Mouse (Mus musculus): ENCODE measurements around the gene Edn1. TPM values are rescaled to one million over a fixed set of nuclear protein-coding genes. Genes with fewer than 3 reads are reported as not detected.

Edn1 gene
- polyA plus RNA-seq, 1 experiment from 2014 or later: 0.45 TPM

DNA sequence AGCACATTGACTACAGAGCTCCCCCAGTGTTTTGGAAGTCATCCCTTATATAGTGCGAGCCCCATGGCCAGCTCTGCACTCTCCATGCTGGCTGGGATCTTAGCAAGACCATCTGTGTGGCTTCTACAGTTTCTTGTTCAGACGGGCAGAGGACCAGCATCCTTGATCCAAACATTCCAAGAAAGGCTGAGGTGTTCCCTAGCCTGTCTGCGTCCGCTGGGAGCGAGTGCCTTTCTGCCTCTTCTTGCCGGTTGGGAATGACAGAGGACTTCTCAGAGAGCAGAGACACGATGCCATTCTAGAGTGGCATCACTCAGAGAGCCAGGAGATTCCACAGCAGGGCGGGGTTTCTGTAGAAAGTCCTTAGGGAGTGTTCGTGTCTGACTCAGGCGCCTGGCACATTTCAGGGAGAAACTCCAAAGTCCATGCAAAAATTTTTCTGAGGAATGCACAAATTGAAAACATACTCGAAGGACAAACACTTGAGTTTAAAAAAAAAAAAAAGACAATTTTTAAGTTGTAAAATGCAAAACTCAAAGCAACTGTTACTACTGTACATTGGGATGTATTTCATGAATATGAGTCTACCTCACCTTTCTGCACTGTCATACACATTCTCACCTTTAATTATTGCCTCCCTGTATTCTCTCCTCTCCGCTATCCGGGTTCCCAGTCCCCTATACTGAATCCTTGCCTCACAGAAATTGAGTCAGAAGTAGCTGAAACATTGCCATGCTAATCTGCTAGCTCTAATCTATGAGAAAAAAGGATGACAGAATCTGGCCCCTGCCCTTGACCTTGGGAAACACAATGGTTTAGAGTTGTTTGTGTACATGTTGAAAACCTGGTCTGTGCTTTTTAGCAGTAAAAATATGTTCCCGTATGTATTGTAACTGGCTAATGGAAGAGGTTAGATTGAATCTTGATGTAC lies 5.9 kb downstream of the Edn1 start:
- no peaks in the 10 kb centered on the region for H3K4me1 ChIP-seq (ENCODE audit: control insufficient read depth, low read depth, low read length)
- no peak overlapping the region for H3K4me2 ChIP-seq (ENCODE audit: low read depth, low read length)
- no peaks in the 10 kb centered on the region for H3K36me3 ChIP-seq (ENCODE audit: control insufficient read depth, insufficient read depth)
- no peak for ATAC-seq (ENCODE audit: low read depth)
- no peaks in the 10 kb centered on the region for H3K9me3 ChIP-seq (replicated peaks; ENCODE audit: control insufficient read depth, low read length)
- H3K4me3 ChIP-seq (ENCODE audit: low read depth, low read length): no peak overlapping the region
- 56% methylated on average over 14 of the region's 14 CpGs for WGBS (ENCODE audit: insufficient replicate concordance)
- H3K9ac ChIP-seq (ENCODE audit: low read depth, low read length): no peak overlapping the region
- H3K27me3 ChIP-seq (ENCODE audit: control insufficient read depth, insufficient read depth, low read depth, low read length): peaks cover 23% of the 10 kb centered on the region
- H3K27ac ChIP-seq (ENCODE audit: low read length): no peak overlapping the region

DNA sequence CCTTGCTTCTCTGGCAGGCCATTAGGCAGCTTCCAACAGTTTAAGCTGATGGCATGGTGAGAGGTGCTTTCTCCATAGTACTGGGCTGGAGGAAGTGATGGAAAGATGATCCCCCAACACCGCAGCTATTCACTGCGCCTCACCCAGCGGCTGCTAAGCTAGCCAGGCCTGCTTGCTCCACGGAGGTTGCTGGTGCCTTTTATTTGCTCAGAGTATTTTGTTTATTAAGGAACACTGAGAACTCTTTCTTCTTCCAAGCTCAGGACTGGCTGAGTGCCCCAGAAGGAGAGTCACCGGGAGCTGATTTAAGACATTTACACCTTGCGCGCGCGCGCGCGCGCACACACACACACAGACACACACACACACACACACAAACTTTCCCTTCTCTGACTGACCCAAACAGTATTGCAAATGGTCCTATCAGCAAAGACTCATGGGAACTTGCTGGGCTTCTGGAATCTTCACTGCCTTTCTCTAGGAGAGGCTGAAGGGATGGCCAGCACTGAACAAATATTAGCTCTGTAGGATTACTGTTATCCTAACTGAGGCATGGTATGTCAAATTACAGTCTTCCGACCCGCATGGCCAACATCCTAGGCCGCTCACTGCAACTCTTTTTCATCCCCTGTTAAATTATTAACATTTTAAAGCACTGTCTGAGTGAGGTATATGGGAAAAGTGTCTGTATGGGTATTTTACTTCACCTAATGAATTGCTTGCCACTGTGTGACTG lies 7.3 kb downstream of the Edn1 start:
- no peak for ATAC-seq (ENCODE audit: low read depth)
- no peak overlapping the region for H3K9ac ChIP-seq (ENCODE audit: low read depth, low read length)
- no peaks in the 10 kb centered on the region for H3K4me1 ChIP-seq (ENCODE audit: control insufficient read depth, low read depth, low read length)
- H3K4me2 ChIP-seq (ENCODE audit: low read depth, low read length): no peak overlapping the region
- no peaks in the 10 kb centered on the region for H3K36me3 ChIP-seq (ENCODE audit: control insufficient read depth, insufficient read depth)
- H3K27me3 ChIP-seq (ENCODE audit: control insufficient read depth, insufficient read depth, low read depth, low read length): peaks cover 11% of the 10 kb centered on the region
- 78% methylated on average over 16 of the region's 16 CpGs for WGBS (ENCODE audit: insufficient replicate concordance)
- no peak overlapping the region for H3K4me3 ChIP-seq (ENCODE audit: low read depth, low read length)
- H3K27ac ChIP-seq (ENCODE audit: low read length): no peak overlapping the region
- H3K9me3 ChIP-seq (replicated peaks; ENCODE audit: control insufficient read depth, low read length): no peaks in the 10 kb centered on the region

GRCm38 (mm10) chr13:42309804-42310203 lies 8.5 kb downstream of the Edn1 start:
- H3K4me1 ChIP-seq (ENCODE audit: control insufficient read depth, low read depth, low read length): no peaks in the 10 kb centered on the region
- no peaks in the 10 kb centered on the region for H3K9me3 ChIP-seq (replicated peaks; ENCODE audit: control insufficient read depth, low read length)
- H3K27me3 ChIP-seq (ENCODE audit: control insufficient read depth, insufficient read depth, low read depth, low read length): peaks cover 4% of the 10 kb centered on the region
- H3K4me3 ChIP-seq (ENCODE audit: low read depth, low read length): no peak overlapping the region
- H3K4me2 ChIP-seq (ENCODE audit: low read depth, low read length): no peak overlapping the region
- WGBS (ENCODE audit: insufficient replicate concordance): 34% methylated on average over 11 of the region's 11 CpGs
- no peak overlapping the region for H3K9ac ChIP-seq (ENCODE audit: low read depth, low read length)
- no peak overlapping the region for H3K27ac ChIP-seq (ENCODE audit: low read length)
- H3K36me3 ChIP-seq (ENCODE audit: control insufficient read depth, insufficient read depth): no peaks in the 10 kb centered on the region
- ATAC-seq (ENCODE audit: low read depth): no peak

DNA sequence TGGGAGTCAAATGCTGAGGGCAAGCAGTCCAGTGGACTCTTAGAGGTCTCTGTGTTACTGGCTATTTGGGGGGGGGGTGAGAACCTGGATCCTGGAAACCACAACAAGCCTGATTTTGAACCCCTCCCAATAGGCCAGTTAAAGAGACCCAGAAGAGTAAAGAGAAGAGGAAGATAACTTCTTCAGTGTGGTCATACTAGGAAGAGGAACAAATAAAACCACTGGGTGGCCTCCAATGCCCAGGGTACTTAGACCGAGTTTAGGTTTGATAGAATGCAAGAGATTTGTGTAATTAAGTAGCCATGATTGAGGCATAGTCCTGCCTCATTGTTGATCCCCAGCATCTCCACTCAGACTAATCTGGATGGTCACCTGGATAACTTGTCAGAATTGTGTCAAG lies 14.4 kb downstream of the Edn1 start:
- Histone ChIP-seq H3K27ac (ENCODE audit: low read length) (no peak overlapping the region), H3K9ac (ENCODE audit: low read depth, low read length) (no peak overlapping the region), H3K4me1 (ENCODE audit: control insufficient read depth, low read depth, low read length) (no peaks in the 10 kb centered on the region), H3K4me3 (ENCODE audit: low read depth, low read length) (no peak overlapping the region), H3K9me3 (replicated peaks; ENCODE audit: control insufficient read depth, low read length) (no peaks in the 10 kb centered on the region), H3K27me3 (ENCODE audit: control insufficient read depth, insufficient read depth, low read depth, low read length) (no peaks in the 10 kb centered on the region), H3K4me2 (ENCODE audit: low read depth, low read length) (no peak overlapping the region), H3K36me3 (ENCODE audit: control insufficient read depth, insufficient read depth) (no peaks in the 10 kb centered on the region)
- ATAC-seq (ENCODE audit: low read depth): no peak
- WGBS (ENCODE audit: insufficient replicate concordance): 13% methylated on average over 1 of the region's 1 CpGs

GRCm38 (mm10) chr13:42317808-42318207 lies 16.5 kb downstream of the Edn1 start:
- H3K36me3 ChIP-seq (ENCODE audit: control insufficient read depth, insufficient read depth): no peaks in the 10 kb centered on the region
- H3K4me1 ChIP-seq (ENCODE audit: control insufficient read depth, low read depth, low read length): no peaks in the 10 kb centered on the region
- H3K4me2 ChIP-seq (ENCODE audit: low read depth, low read length): no peak overlapping the region
- no peaks in the 10 kb centered on the region for H3K9me3 ChIP-seq (replicated peaks; ENCODE audit: control insufficient read depth, low read length)
- no peaks in the 10 kb centered on the region for H3K27me3 ChIP-seq (ENCODE audit: control insufficient read depth, insufficient read depth, low read depth, low read length)
- no peak overlapping the region for H3K27ac ChIP-seq (ENCODE audit: low read length)
- no peak overlapping the region for H3K9ac ChIP-seq (ENCODE audit: low read depth, low read length)
- ATAC-seq (ENCODE audit: low read depth): no peak
- H3K4me3 ChIP-seq (ENCODE audit: low read depth, low read length): no peak overlapping the region
- 74% methylated on average over 4 of the region's 4 CpGs for WGBS (ENCODE audit: insufficient replicate concordance)

DNA sequence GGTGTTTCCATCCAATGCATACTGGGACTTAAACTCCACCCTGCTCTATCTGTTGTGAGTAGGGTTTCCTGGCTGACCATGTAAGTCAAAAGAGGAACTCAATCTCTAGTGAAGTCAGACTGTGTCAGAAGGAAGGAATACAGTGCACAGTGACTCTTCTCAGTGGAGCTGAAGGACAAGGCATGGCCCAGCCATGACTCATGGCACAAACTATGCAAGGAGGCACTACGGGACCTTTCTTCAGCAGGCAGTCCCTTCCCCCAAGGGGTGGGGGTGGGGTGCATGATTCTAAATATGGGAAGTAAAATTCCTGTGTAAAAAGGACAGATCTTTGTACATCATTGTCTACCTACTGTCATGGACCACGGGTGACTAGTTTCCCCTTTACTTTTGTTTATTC lies 27.3 kb downstream of the Edn1 start:
- Histone ChIP-seq H3K27ac (ENCODE audit: low read length) (no peak overlapping the region), H3K4me3 (ENCODE audit: low read depth, low read length) (no peak overlapping the region), H3K9me3 (replicated peaks; ENCODE audit: control insufficient read depth, low read length) (no peaks in the 10 kb centered on the region), H3K27me3 (ENCODE audit: control insufficient read depth, insufficient read depth, low read depth, low read length) (no peaks in the 10 kb centered on the region), H3K36me3 (ENCODE audit: control insufficient read depth, insufficient read depth) (no peaks in the 10 kb centered on the region), H3K9ac (ENCODE audit: low read depth, low read length) (no peak overlapping the region), H3K4me2 (ENCODE audit: low read depth, low read length) (no peak overlapping the region), H3K4me1 (ENCODE audit: control insufficient read depth, low read depth, low read length) (no peaks in the 10 kb centered on the region)
- no peak for ATAC-seq (ENCODE audit: low read depth)
- WGBS (ENCODE audit: insufficient replicate concordance): 34% methylated on average over 2 of the region's 2 CpGs

DNA sequence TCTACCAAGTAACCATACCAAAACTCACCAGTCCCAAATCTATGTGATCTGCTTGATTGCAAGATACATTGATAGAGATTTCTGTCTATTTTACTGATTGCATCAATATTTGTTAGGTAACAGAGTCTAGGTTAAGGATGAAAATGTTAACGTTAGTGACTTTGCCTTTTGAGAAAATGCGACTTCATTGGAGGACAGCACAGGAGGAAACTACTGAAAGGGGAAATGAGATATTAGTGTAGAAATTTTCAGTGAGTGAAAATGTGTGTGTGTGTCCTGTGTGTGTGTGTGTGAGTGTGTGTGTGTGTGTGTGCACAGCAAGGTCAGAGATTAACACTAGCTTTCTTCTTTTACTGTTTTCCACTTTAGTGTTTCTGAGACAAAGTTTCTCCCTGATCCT lies 29.8 kb downstream of the Edn1 start:
- no peak overlapping the region for H3K9ac ChIP-seq (ENCODE audit: low read depth, low read length)
- H3K4me1 ChIP-seq (ENCODE audit: control insufficient read depth, low read depth, low read length): no peaks in the 10 kb centered on the region
- H3K27me3 ChIP-seq (ENCODE audit: control insufficient read depth, insufficient read depth, low read depth, low read length): no peaks in the 10 kb centered on the region
- H3K4me2 ChIP-seq (ENCODE audit: low read depth, low read length): no peak overlapping the region
- 40% methylated on average over 2 of the region's 2 CpGs for WGBS (ENCODE audit: insufficient replicate concordance)
- ATAC-seq (ENCODE audit: low read depth): no peak
- H3K27ac ChIP-seq (ENCODE audit: low read length): no peak overlapping the region
- no peaks in the 10 kb centered on the region for H3K9me3 ChIP-seq (replicated peaks; ENCODE audit: control insufficient read depth, low read length)
- no peak overlapping the region for H3K4me3 ChIP-seq (ENCODE audit: low read depth, low read length)
- H3K36me3 ChIP-seq (ENCODE audit: control insufficient read depth, insufficient read depth): no peaks in the 10 kb centered on the region

GRCm38 (mm10) chr13:42334981-42335380 lies 33.7 kb downstream of the Edn1 start:
- Histone ChIP-seq H3K4me3 (ENCODE audit: low read depth, low read length) (no peak overlapping the region), H3K4me1 (ENCODE audit: control insufficient read depth, low read depth, low read length) (no peaks in the 10 kb centered on the region), H3K36me3 (ENCODE audit: control insufficient read depth, insufficient read depth) (no peaks in the 10 kb centered on the region), H3K27ac (ENCODE audit: low read length) (no peak overlapping the region), H3K9ac (ENCODE audit: low read depth, low read length) (no peak overlapping the region), H3K9me3 (replicated peaks; ENCODE audit: control insufficient read depth, low read length) (no peaks in the 10 kb centered on the region), H3K27me3 (ENCODE audit: control insufficient read depth, insufficient read depth, low read depth, low read length) (no peaks in the 10 kb centered on the region), H3K4me2 (ENCODE audit: low read depth, low read length) (no peak overlapping the region)
- ATAC-seq (ENCODE audit: low read depth): no peak
- 57% methylated on average over 3 of the region's 3 CpGs for WGBS (ENCODE audit: insufficient replicate concordance)

GRCm38 (mm10) chr13:42336414-42336813 lies 35.1 kb downstream of the Edn1 start:
- no peaks in the 10 kb centered on the region for H3K4me1 ChIP-seq (ENCODE audit: control insufficient read depth, low read depth, low read length)
- no peak for ATAC-seq (ENCODE audit: low read depth)
- H3K4me3 ChIP-seq (ENCODE audit: low read depth, low read length): no peak overlapping the region
- H3K36me3 ChIP-seq (ENCODE audit: control insufficient read depth, insufficient read depth): no peaks in the 10 kb centered on the region
- H3K9ac ChIP-seq (ENCODE audit: low read depth, low read length): no peak overlapping the region
- no peaks in the 10 kb centered on the region for H3K9me3 ChIP-seq (replicated peaks; ENCODE audit: control insufficient read depth, low read length)
- no peak overlapping the region for H3K4me2 ChIP-seq (ENCODE audit: low read depth, low read length)
- no peak overlapping the region for H3K27ac ChIP-seq (ENCODE audit: low read length)
- H3K27me3 ChIP-seq (ENCODE audit: control insufficient read depth, insufficient read depth, low read depth, low read length): no peaks in the 10 kb centered on the region
- 34% methylated on average over 4 of the region's 4 CpGs for WGBS (ENCODE audit: insufficient replicate concordance)

Measured in liver, embryonic 16.5 days (tissue).